Mouse (Mus musculus) adrenal gland, postnatal 10 days (tissue): Measurements from ENCODE around the gene Faf1. TPM values are rescaled to one million over a fixed set of nuclear protein-coding genes. Genes with fewer than 3 reads are reported as not detected.

Experiments
- total RNA-seq, 2 experiments: library from RNA; stranded (reverse); gene quantifications; 2 replicates each; pipeline ENCODE4 v1.2.3; 2021

Gene Faf1
- total RNA-seq, 2 experiments from 2014 or later: 25.0 to 29.5 TPM

Other genes starting within 250 kb of the Faf1 start
- 100 to 1,000 TPM; 115 to 119 TPM for gene Rnf11, start 191.9 kb upstream of the Faf1 start, total RNA-seq
- gene 4930522H14Rik, start 145.3 kb upstream of the Faf1 start, total RNA-seq: not detected
- gene Cdkn2c, start 9.4 kb upstream of the Faf1 start, total RNA-seq: 10 to 100 TPM; 59.4 to 77.7 TPM